Mouse (Mus musculus) liver, embryonic 16.5 days (tissue): ENCODE results near the gene Eif2ak4. TPM values are rescaled to one million over a fixed set of nuclear protein-coding genes. Genes with fewer than 3 reads are reported as not detected.

Experiments used
- ATAC-seq: fragments of 200-750 bp; cut with Nextera tagmentation; 2 replicates; pipeline ENCODE4 v1.8.0; 2017; ENCODE audit warnings: low read depth, mild to moderate bottlenecking, moderate number of reproducible peaks, moderate library complexity
- H3K27ac ChIP-seq: fragments of 300-500 bp; sonication (generic); 2 replicates; pipeline ENCODE4 v1.5.1; 2014; ENCODE audit warnings: mild to moderate bottlenecking, low read length
- H3K27me3 ChIP-seq: fragments of 300-500 bp; sonication (generic); 2 replicates; pipeline ENCODE4 v1.6.1; 2014; ENCODE audit warnings: low read depth, low read length, mixed read lengths; ENCODE audit not compliant: control insufficient read depth, insufficient read depth
- H3K36me3 ChIP-seq: fragments of 300-500 bp; sonication (generic); 2 replicates; pipeline ENCODE4 v1.6.1; 2014; ENCODE audit warnings: mild to moderate bottlenecking; ENCODE audit not compliant: control insufficient read depth, insufficient read depth
- H3K4me1 ChIP-seq: fragments of 300-500 bp; sonication (generic); 2 replicates; pipeline ENCODE4 v1.6.1; 2014; ENCODE audit warnings: low read depth, low read length, mixed read lengths; ENCODE audit not compliant: control insufficient read depth
- H3K4me2 ChIP-seq: fragments of 300-500 bp; sonication (generic); 2 replicates; pipeline ENCODE4 v1.6.1; 2014; ENCODE audit warnings: low read depth, low read length, mixed read lengths
- H3K4me3 ChIP-seq: fragments of 300-500 bp; sonication (generic); 2 replicates; pipeline ENCODE4 v1.5.1; 2014; ENCODE audit warnings: low read depth, mild to moderate bottlenecking, low read length
- H3K9ac ChIP-seq: fragments of 300-500 bp; sonication (generic); 2 replicates; pipeline ENCODE4 v1.6.1; 2014; ENCODE audit warnings: low read depth, low read length
- H3K9me3 ChIP-seq: fragments of 300-500 bp; sonication (generic); replicated peaks from 2 replicates; pipeline ENCODE4 v1.6.1; 2016; ENCODE audit warnings: low read length; ENCODE audit not compliant: control insufficient read depth
- WGBS: fragments of 180-500 bp; shearing (Covaris S2); extraction: QIAGEN DNeasy Blood & Tissue Kit; methylation state at CpG from one replicate; pipeline ENCODE4 v1.1.7; 2014; ENCODE audit not compliant: insufficient replicate concordance; 5-methylcytosine and 5-hydroxymethylcytosine counted together
- polyA plus RNA-seq: library from polyadenylated mRNA; unstranded; fragments of >200 nt; fragmentation: Nextera tagmentation; extraction: Ambion mirVana; gene quantifications from 2 replicates; pipeline ENCODE4 v1.2.1, GENCODE M21; 2015

The Eif2ak4 gene
- polyA plus RNA-seq, 1 experiment from 2014 or later, result 5.1 TPM

DNA sequence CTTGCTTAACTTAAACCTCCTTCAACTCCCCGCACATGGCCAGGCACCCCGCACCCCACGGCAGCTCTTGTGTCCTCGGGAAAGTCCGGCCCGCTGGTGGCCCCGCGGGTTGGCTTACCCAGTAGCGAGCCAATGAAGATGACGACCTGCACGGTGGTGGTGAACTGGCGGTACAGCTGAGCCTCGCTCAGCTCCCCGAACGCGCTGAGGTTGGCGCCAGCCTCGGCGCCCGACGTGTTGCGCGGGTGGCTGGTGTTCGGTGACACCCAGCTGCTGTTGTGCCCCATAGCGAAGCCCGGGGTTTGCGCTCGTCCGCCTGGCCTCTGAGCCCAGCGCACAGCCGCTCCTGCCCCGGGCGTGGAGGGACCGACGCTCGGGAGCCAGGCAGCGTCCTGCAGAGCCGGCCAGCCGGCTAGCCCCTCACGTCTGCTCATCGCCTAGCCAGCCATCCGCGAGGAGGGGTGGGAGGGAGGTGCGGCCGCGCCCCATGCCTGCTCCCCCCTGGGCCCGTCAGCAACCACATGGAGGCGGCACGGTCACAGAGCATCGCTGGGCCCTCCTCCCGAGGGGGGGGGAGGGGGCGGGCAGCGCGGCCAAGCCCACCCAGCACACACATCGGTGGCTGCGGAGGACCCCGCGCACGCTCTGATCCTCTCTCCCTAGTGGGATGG, 15.4 kb upstream of the Eif2ak4 start, which contains the start of gene Gpr176:
Gene Gpr176, minus strand, starts transcription at position 519 of the 671 bp plus-strand sequence.
- peak; percentile 49 for ATAC-seq
- no peaks in the 10 kb centered on the region for H3K9me3 ChIP-seq
- under 1% methylated on average over 55 of the region's 59 CpGs for WGBS
- peaks cover 9% of the 10 kb centered on the region for H3K4me1 ChIP-seq
- no peak within 1 kb of the TSS for H3K27ac ChIP-seq
- H3K36me3 ChIP-seq, result no peaks in the 10 kb centered on the region
- H3K4me2 ChIP-seq, result peak within 1 kb of the TSS; percentile 78
- peak within 1 kb of the TSS; percentile 24; the same call in 1 of the 2 replicates for H3K9ac ChIP-seq
- H3K27me3 ChIP-seq, result peaks cover 29% of the 10 kb centered on the region
- peak within 1 kb of the TSS; percentile 55 for H3K4me3 ChIP-seq

DNA sequence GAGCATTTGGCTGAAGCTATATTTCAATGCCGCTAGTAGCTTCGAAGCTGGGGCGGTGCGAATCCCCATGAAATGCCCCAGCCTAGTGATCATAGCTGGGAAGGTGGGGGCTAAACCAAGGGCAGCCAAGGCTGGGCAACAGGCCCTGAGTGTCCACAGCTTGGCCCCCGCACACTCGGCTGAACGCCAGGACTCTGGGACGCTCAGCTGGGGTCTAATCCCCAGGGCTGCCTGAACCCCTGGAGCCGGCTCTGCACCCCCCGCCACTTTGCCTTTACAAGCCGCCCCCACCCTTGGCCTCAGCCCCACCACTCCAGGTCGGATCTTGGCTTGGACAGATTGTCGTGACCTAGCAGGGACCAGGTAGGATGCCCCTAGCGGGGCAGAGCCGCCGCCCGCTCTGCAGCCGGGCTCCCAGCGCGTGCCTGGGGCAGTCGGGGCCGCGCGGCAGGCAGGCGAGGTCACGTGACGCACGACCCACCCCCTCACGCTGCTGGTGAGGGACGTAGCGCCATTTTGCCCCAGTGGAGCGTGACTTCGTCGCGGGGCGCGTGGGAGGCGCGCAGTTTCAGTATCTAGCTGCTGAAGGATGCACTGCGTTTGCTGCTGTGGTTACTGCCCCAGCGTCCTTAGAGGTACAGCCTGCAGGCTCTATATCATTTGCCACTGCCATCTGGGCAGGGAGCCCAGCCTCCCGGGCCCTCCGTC, 14.7 kb upstream of the Eif2ak4 start:
- ATAC-seq, result peak; percentile 80
- peak overlapping the region; percentile 55 for H3K4me3 ChIP-seq
- no peak overlapping the region for H3K27ac ChIP-seq
- peak overlapping the region; percentile 24; the same call in 1 of the 2 replicates for H3K9ac ChIP-seq
- peak overlapping the region; percentile 78 for H3K4me2 ChIP-seq
- H3K27me3 ChIP-seq, result peaks cover 29% of the 10 kb centered on the region
- peaks cover 9% of the 10 kb centered on the region for H3K4me1 ChIP-seq
- no peaks in the 10 kb centered on the region for H3K9me3 ChIP-seq
- 3% methylated on average over 43 of the region's 43 CpGs for WGBS
- H3K36me3 ChIP-seq, result no peaks in the 10 kb centered on the region

DNA sequence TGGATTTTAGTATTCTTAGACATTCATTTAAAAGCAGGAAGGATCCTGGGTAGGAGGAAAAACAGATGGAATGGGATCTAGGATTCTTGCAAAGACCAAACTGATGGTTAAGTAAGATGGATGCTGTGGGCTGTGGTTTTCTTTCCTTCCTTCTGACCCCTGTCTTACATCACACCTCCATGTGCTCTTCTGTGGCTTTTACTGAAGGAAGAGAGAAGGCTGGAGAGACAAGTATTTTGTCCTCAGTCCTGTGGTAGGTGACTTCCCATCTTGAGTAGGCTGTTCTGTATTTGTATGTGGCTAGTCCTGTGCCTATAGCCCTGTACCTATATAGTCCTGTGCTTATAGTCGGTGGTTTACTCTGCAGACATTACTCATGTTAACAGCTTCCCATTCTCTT, 12.9 kb upstream of the Eif2ak4 start:
- Histone ChIP-seq H3K4me1 (peaks cover 9% of the 10 kb centered on the region), H3K4me2 (no peak overlapping the region), H3K9me3 (no peaks in the 10 kb centered on the region), H3K4me3 (no peak overlapping the region), H3K27ac (no peak overlapping the region), H3K36me3 (no peaks in the 10 kb centered on the region), H3K9ac (no peak overlapping the region), H3K27me3 (peaks cover 29% of the 10 kb centered on the region)
- no peak for ATAC-seq
- WGBS, result 27% methylated on average over 1 of the region's 1 CpGs

DNA sequence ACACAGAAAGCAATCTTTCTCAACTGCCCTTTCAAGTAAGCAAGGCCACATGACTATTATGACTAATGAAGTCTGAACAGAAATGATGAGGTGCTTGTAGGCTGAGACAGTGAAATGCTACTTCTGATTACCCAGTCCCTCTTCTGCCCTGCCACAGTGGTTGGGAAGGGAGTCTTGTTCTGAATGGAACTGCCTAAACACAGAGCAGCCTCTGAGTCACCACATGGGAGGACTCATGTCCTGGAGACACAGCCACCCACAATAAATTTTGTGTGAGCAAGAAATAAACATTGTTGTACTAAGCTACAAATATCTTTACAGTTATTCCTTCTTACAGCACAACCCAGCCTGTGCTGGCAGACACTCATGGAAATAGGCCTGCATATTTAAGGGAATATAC, 12.5 kb upstream of the Eif2ak4 start:
- Histone ChIP-seq H3K27ac (no peak overlapping the region), H3K4me1 (peaks cover 9% of the 10 kb centered on the region), H3K27me3 (peaks cover 29% of the 10 kb centered on the region), H3K9ac (no peak overlapping the region), H3K4me2 (no peak overlapping the region), H3K36me3 (no peaks in the 10 kb centered on the region), H3K4me3 (no peak overlapping the region), H3K9me3 (no peaks in the 10 kb centered on the region)
- no peak for ATAC-seq

DNA sequence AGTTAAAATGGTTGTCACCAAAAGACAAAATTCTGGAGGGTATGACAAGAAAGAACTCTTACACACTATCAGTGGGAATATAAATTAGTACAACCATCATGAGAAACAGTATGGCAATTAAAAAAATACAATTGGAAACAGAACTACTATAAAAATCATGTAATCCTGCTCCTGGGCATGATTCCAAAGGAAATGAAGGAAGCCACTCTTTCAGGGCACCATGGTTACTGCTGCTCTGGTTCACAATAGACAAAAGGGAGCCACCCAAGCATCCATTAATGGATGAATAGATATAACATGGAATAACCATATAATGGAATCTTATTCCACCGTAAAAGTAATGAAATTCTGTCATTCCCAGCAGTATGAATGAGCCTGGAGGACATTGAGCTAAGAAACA, 8.7 kb upstream of the Eif2ak4 start:
- Histone ChIP-seq H3K4me1 (no peaks in the 10 kb centered on the region), H3K9ac (no peak overlapping the region), H3K4me3 (no peak overlapping the region), H3K27ac (no peak overlapping the region), H3K36me3 (no peaks in the 10 kb centered on the region), H3K9me3 (no peaks in the 10 kb centered on the region), H3K4me2 (no peak overlapping the region), H3K27me3 (peaks cover 4% of the 10 kb centered on the region)
- no peak for ATAC-seq
- WGBS, result 57% methylated on average over 1 of the region's 1 CpGs

DNA sequence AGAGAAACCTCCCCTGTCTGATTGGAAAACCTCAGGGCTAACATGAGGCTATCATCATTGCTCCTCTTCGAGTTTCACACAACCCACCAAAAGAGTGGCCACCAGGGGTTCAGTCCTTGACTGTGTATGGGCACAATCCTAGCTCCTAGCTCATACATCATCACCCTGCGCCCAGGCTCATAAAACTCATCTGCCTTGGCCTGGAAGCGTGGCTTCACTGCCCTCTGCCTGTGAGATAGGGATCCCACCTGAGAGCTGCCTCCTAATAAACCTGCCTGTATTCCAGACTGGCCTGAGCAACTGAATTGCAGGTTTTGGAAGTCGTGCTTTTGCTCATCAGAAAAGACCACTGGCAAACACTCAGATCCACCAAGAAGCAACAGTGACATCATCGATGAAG, 5.0 kb upstream of the Eif2ak4 start:
- H3K9me3 ChIP-seq, result no peaks in the 10 kb centered on the region
- no peaks in the 10 kb centered on the region for H3K27me3 ChIP-seq
- no peak overlapping the region for H3K4me2 ChIP-seq
- H3K36me3 ChIP-seq, result no peaks in the 10 kb centered on the region
- ATAC-seq, result no peak
- H3K27ac ChIP-seq, result no peak overlapping the region
- WGBS, result 60% methylated on average over 5 of the region's 5 CpGs
- no peaks in the 10 kb centered on the region; the same call in 1 of the 2 replicates for H3K4me1 ChIP-seq
- no peak overlapping the region for H3K9ac ChIP-seq
- no peak overlapping the region for H3K4me3 ChIP-seq

DNA sequence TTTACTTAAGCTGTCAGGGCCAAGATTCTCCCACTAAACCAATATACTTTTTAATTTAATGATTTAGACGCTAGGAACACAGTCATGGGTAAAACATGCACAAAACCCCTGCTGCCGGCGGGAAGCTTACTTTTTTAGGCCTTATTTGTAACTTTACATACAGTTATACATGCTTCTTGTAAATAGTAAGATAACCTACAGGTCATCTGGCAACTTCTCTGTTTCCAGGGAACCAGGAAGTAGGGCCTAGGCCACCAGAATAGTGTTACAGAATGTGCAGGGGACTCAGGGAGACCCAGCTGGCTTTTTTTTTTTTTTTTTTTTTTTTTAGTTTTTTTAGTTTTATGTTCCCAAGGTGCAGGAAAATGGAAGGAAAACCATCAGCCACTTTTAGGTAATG, 1.2 kb downstream of the Eif2ak4 start:
- peak overlapping the region; percentile 85 for H3K9ac ChIP-seq

DNA sequence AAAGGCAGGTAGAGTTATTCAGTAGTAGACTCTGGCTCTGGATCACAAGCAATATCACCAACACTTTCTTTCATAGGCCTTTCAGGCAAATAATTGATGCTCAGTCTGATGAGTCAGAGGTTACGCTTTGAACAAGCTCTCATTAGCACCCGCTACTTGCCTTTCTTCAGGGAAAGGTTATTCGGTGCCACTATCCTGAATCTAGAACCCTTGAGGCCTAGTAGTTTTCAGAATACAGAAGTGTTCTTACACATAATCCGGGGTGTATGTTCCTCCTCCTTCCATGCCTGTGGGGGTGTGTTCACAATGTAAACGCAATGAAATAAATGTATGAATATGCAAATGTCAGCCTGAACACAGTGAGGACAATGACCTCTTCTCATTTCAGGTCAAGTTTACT, 1.7 kb downstream of the Eif2ak4 start:
- H3K4me2 ChIP-seq, result peak overlapping the region; percentile 88
- H3K27me3 ChIP-seq, result no peaks in the 10 kb centered on the region
- H3K9ac ChIP-seq, result no peak overlapping the region
- peaks cover 9% of the 10 kb centered on the region for H3K4me1 ChIP-seq
- no peak overlapping the region for H3K27ac ChIP-seq
- no peak for ATAC-seq
- no peaks in the 10 kb centered on the region for H3K36me3 ChIP-seq
- no peaks in the 10 kb centered on the region for H3K9me3 ChIP-seq
- WGBS, result 68% methylated on average over 5 of the region's 5 CpGs
- H3K4me3 ChIP-seq, result no peak overlapping the region; the same call in 1 of the 2 replicates

More for the DNA sequence above, 1.2 kb downstream of the Eif2ak4 start:
- H3K4me2 ChIP-seq, result peak overlapping the region; percentile 88
- H3K36me3 ChIP-seq, result no peaks in the 10 kb centered on the region
- ATAC-seq, result no peak
- H3K4me1 ChIP-seq, result peaks cover 9% of the 10 kb centered on the region
- H3K27ac ChIP-seq, result peak overlapping the region; percentile 79; the same call in 1 of the 2 replicates
- no peaks in the 10 kb centered on the region for H3K27me3 ChIP-seq
- H3K9me3 ChIP-seq, result no peaks in the 10 kb centered on the region
- 40% methylated on average over 3 of the region's 3 CpGs for WGBS
- H3K4me3 ChIP-seq, result peak overlapping the region; percentile 81

DNA sequence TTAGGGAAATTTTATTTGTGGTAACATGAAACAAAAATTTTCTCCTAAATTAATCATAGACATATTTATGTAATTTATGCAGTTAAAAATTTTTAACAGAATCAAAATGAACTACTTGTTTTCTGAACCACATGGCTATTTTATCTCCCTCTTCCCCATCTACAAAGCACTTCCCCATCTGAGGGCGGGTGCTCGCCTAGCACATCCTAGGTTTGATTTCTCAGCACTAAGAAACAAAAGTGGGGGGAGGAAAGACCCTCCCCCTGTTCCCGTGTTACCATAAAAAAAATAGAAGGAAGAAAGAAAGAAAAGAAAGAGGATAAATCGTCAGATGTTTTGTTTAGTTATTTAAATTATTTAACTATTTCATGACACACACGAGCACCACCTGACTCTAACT, 2.8 kb downstream of the Eif2ak4 start:
- Histone ChIP-seq H3K9me3 (no peaks in the 10 kb centered on the region), H3K4me3 (no peak overlapping the region), H3K27me3 (no peaks in the 10 kb centered on the region), H3K4me1 (peaks cover 9% of the 10 kb centered on the region), H3K9ac (no peak overlapping the region), H3K4me2 (no peak overlapping the region), H3K27ac (no peak overlapping the region), H3K36me3 (no peaks in the 10 kb centered on the region)
- ATAC-seq, result no peak
- WGBS, result 38% methylated on average over 5 of the region's 5 CpGs
